Comparison of ENCODE assay signal across 14 mouse cellular contexts in genomic region chr3:94851731-94852130, GRCm38 (mm10). TPM values are rescaled to one million over a fixed set of nuclear protein-coding genes. Genes with fewer than 3 reads are reported as not detected.
DNase-seq lines count a peak whose midpoint lies in the region; ATAC-seq and TF ChIP-seq lines count a peak whose summit lies in the region.
"Had no signal": no experiment of that assay in that cellular context is flagged by ENCODE, and none has a peak within 500 bp of the region (broad histone marks: within the 10 kb centered on the region; RNA-seq: fewer than 3 reads in every experiment).

No protein-coding gene starts in this region.

- no peak for TF ChIP-seq CTCF in liver, postnatal 0 days (IDR thresholded peaks at IDR 0.05; ENCODE audit: low read depth)

- no peak overlapping the region for H3K4me2 ChIP-seq in liver, postnatal 0 days (ENCODE audit: low read depth, low read length)
- H3K4me2 ChIP-seq in liver, embryonic 11.5 days = no peak overlapping the region
- H3K4me2 ChIP-seq: embryonic facial prominence, embryonic 13.5 days; forebrain, embryonic 15.5 days; limb, embryonic 12.5 days had no signal

- H3K9ac ChIP-seq in liver, postnatal 0 days (replicated peaks) = no peak overlapping the region
- H3K9ac ChIP-seq in liver, embryonic 11.5 days (ENCODE audit: low read depth, low read length) = no peak overlapping the region
- H3K9ac ChIP-seq: embryonic facial prominence, embryonic 13.5 days; forebrain, embryonic 15.5 days; limb, embryonic 12.5 days had no signal

- no peak for TF ChIP-seq EP300 in liver, postnatal 0 days (IDR thresholded peaks at IDR 0.05; ENCODE audit: low read depth)

- WGBS in liver, postnatal 0 days (ENCODE audit: insufficient replicate concordance) = 33% methylated on average over 3 of the region's 3 CpGs
- WGBS in liver, embryonic 11.5 days = 47% methylated on average over 3 of the region's 3 CpGs
- WGBS in midbrain, embryonic 10.5 days = 83% methylated on average over 3 of the region's 3 CpGs
- 82% methylated on average over 3 of the region's 3 CpGs for WGBS in embryonic facial prominence, embryonic 10.5 days

- H3K27me3 ChIP-seq in liver, postnatal 0 days (ENCODE audit: insufficient read depth, low read length) = no peaks in the 10 kb centered on the region
- H3K27me3 ChIP-seq in liver, embryonic 11.5 days (replicated peaks; ENCODE audit: control insufficient read depth, insufficient read depth, low read length) = no peaks in the 10 kb centered on the region
- no peaks in the 10 kb centered on the region for H3K27me3 ChIP-seq in midbrain, embryonic 10.5 days (ENCODE audit: low read depth, poor library complexity, severe bottlenecking)
- H3K27me3 ChIP-seq in embryonic facial prominence, embryonic 10.5 days (replicated peaks; ENCODE audit: low read depth, poor library complexity, severe bottlenecking) = no peaks in the 10 kb centered on the region
- H3K27me3 ChIP-seq: embryonic facial prominence, embryonic 13.5 days; forebrain, embryonic 15.5 days; limb, embryonic 12.5 days had no signal

- no peak overlapping the region for H3K4me3 ChIP-seq in liver, postnatal 0 days (ENCODE audit: low read depth, low read length)
- no peak overlapping the region for H3K4me3 ChIP-seq in liver, embryonic 11.5 days (ENCODE audit: low read depth, low read length)
- no peak overlapping the region for H3K4me3 ChIP-seq in midbrain, embryonic 10.5 days
- H3K4me3 ChIP-seq in embryonic facial prominence, embryonic 10.5 days = no peak overlapping the region
- H3K4me3 ChIP-seq: embryonic facial prominence, embryonic 13.5 days; forebrain, embryonic 15.5 days; layer of hippocampus, adult 2 months; limb, embryonic 12.5 days had no signal

- 0 out of 2 replicates have a peak, but pooled peaks have one; percentile 33 for ATAC-seq in liver, postnatal 0 days
- ATAC-seq in liver, embryonic 11.5 days (replicated peaks; ENCODE audit: low FRiP score) = no peak
- peak; percentile 94 for ATAC-seq in CD4-positive, CD25-positive, alpha-beta regulatory T cell, adult 4 months
- ATAC-seq in inflammation-experienced regulatory T-cells, adult 6 months = peak; percentile 92
- ATAC-seq: forebrain, embryonic 15.5 days had no signal

- peak; percentile 19 for DNase-seq in liver, postnatal 0 days
- DNase-seq in liver, embryonic 11.5 days (ENCODE audit: low spot score) = no peak
- DNase-seq in thymus, postnatal 0 days (ENCODE audit: low spot score) = peak; percentile 64
- no peak for DNase-seq in midbrain, embryonic 10.5 days (ENCODE audit: low spot score)
- DNase-seq in adrenal gland, adult 8-10 months = no peak
- no peak for DNase-seq in embryonic facial prominence, embryonic 10.5 days (ENCODE audit: low spot score)
- DNase-seq: cerebellum, adult 8-10 months; kidney, adult 2 months had no signal

- H3K36me3 ChIP-seq in liver, postnatal 0 days (replicated peaks; ENCODE audit: insufficient read depth, low read length) = peaks cover 10% of the 10 kb centered on the region
- peaks cover 13% of the 10 kb centered on the region for H3K36me3 ChIP-seq in liver, embryonic 11.5 days (ENCODE audit: control insufficient read depth, insufficient read depth, low read length)
- H3K36me3 ChIP-seq in midbrain, embryonic 10.5 days = peaks cover 34% of the 10 kb centered on the region
- H3K36me3 ChIP-seq in embryonic facial prominence, embryonic 10.5 days (replicated peaks) = peaks cover 32% of the 10 kb centered on the region

- no peak overlapping the region for H3K27ac ChIP-seq in liver, postnatal 0 days (ENCODE audit: low read depth)
- no peak overlapping the region for H3K27ac ChIP-seq in liver, embryonic 11.5 days (ENCODE audit: low read depth, low read length)
- H3K27ac ChIP-seq in midbrain, embryonic 10.5 days (replicated peaks) = no peak overlapping the region
- H3K27ac ChIP-seq in embryonic facial prominence, embryonic 10.5 days (replicated peaks) = no peak overlapping the region
- H3K27ac ChIP-seq: embryonic facial prominence, embryonic 13.5 days; forebrain, embryonic 15.5 days; layer of hippocampus, adult 2 months; limb, embryonic 12.5 days had no signal

- 0 out of 2 replicates have a peak, but pooled peaks cover 3% of the 10 kb centered on the region for H3K4me1 ChIP-seq in liver, postnatal 0 days (ENCODE audit: insufficient read depth)
- no peaks in the 10 kb centered on the region; the same call in 1 of the 2 replicates for H3K4me1 ChIP-seq in liver, embryonic 11.5 days (replicated peaks; ENCODE audit: control insufficient read depth, insufficient read depth, low read length)
- no peaks in the 10 kb centered on the region for H3K4me1 ChIP-seq in midbrain, embryonic 10.5 days
- peaks cover 6% of the 10 kb centered on the region for H3K4me1 ChIP-seq in embryonic facial prominence, embryonic 10.5 days

- H3K9me3 ChIP-seq in liver, postnatal 0 days (ENCODE audit: low read length) = no peaks in the 10 kb centered on the region
- no peaks in the 10 kb centered on the region for H3K9me3 ChIP-seq in liver, embryonic 11.5 days (ENCODE audit: control insufficient read depth, low read length)
- H3K9me3 ChIP-seq in midbrain, embryonic 10.5 days (replicated peaks) = no peaks in the 10 kb centered on the region
- H3K9me3 ChIP-seq in embryonic facial prominence, embryonic 10.5 days = no peaks in the 10 kb centered on the region
- H3K9me3 ChIP-seq: embryonic facial prominence, embryonic 13.5 days; forebrain, embryonic 15.5 days; limb, embryonic 12.5 days had no signal

RNA-seq across cellular contexts. Expression of gene Pogz, which starts 14.4 kb away (rescaled TPM):
- 2.9 and 3.3 TPM in 2 replicates for polyA plus RNA-seq in liver, postnatal 0 days (2015; fragmentation: Nextera tagmentation; extraction: Ambion mirVana)
- polyA plus RNA-seq in liver, embryonic 11.5 days (2014; fragmentation: Nextera tagmentation; extraction: Ambion mirVana) = 12.2 and 12.7 TPM in 2 replicates
- 10 to 100 TPM; 21.3 to 22.0 TPM for polyA plus RNA-seq in CD4-positive, CD25-positive, alpha-beta regulatory T cell, adult 4 months (2017; shearing (Covaris generic))
- 10 to 100 TPM in 2 of 3 experiments, 1 to 10 TPM in 1; 9.4 to 20.5 (median 15.2) TPM for polyA plus RNA-seq in inflammation-experienced regulatory T-cells, adult 6 months (2017; shearing (Covaris generic))
- polyA plus RNA-seq in thymus, postnatal 0 days (2015; fragmentation: Nextera tagmentation; extraction: Ambion mirVana) = 10.3 and 12.3 TPM in 2 replicates
- polyA plus RNA-seq in midbrain, embryonic 10.5 days (2016; fragmentation: Nextera tagmentation; extraction: Ambion mirVana) = 17.9 and 21.7 TPM in 2 replicates
- 10 to 100 TPM; 28.7 to 61.2 (median 44.1) TPM for total RNA-seq in adrenal gland, adult 8-10 months (2022)
- 18.5 and 20.3 TPM in 2 replicates for polyA plus RNA-seq in embryonic facial prominence, embryonic 10.5 days (2016; fragmentation: Nextera tagmentation; extraction: Ambion mirVana)

RNA-seq across cellular contexts. Expression of gene Psmb4, which starts 35.0 kb away (rescaled TPM):
- polyA plus RNA-seq in liver, postnatal 0 days (2015; fragmentation: Nextera tagmentation; extraction: Ambion mirVana) = 172 and 174 TPM in 2 replicates
- polyA plus RNA-seq in liver, embryonic 11.5 days (2014; fragmentation: Nextera tagmentation; extraction: Ambion mirVana) = 342 and 349 TPM in 2 replicates
- 100 to 1,000 TPM; 114 to 155 TPM for polyA plus RNA-seq in CD4-positive, CD25-positive, alpha-beta regulatory T cell, adult 4 months (2017; shearing (Covaris generic))
- 100 to 1,000 TPM; 120 to 202 (median 164) TPM for polyA plus RNA-seq in inflammation-experienced regulatory T-cells, adult 6 months (2017; shearing (Covaris generic))
- polyA plus RNA-seq in thymus, postnatal 0 days (2015; fragmentation: Nextera tagmentation; extraction: Ambion mirVana) = 466 and 483 TPM in 2 replicates
- 349 and 357 TPM in 2 replicates for polyA plus RNA-seq in midbrain, embryonic 10.5 days (2016; fragmentation: Nextera tagmentation; extraction: Ambion mirVana)
- 100 to 1,000 TPM; 313 to 362 (median 341) TPM for total RNA-seq in adrenal gland, adult 8-10 months (2022)
- polyA plus RNA-seq in embryonic facial prominence, embryonic 10.5 days (2016; fragmentation: Nextera tagmentation; extraction: Ambion mirVana) = 336 and 337 TPM in 2 replicates

Comparison
In these comparisons a context has a peak if more than half of its experiments do, and no peak if none do; other contexts are left out.
1. DNase-seq: peak in liver, postnatal 0 days (single experiment) and thymus, postnatal 0 days (single experiment); none in liver, embryonic 11.5 days (single experiment), midbrain, embryonic 10.5 days (single experiment), adrenal gland, adult 8-10 months (single experiment) and embryonic facial prominence, embryonic 10.5 days (single experiment).